Mouse (Mus musculus): ENCODE data around the gene St6galnac4. TPM values are rescaled to one million over a fixed set of nuclear protein-coding genes. Genes with fewer than 3 reads are reported as not detected.
A peak's percentile ranks its signal among the peaks of the same experiment; 100 is the strongest.

St6galnac4 gene
- total RNA-seq, 2 experiments from 2014 or later: 33.1 to 38.7 TPM

DNA sequence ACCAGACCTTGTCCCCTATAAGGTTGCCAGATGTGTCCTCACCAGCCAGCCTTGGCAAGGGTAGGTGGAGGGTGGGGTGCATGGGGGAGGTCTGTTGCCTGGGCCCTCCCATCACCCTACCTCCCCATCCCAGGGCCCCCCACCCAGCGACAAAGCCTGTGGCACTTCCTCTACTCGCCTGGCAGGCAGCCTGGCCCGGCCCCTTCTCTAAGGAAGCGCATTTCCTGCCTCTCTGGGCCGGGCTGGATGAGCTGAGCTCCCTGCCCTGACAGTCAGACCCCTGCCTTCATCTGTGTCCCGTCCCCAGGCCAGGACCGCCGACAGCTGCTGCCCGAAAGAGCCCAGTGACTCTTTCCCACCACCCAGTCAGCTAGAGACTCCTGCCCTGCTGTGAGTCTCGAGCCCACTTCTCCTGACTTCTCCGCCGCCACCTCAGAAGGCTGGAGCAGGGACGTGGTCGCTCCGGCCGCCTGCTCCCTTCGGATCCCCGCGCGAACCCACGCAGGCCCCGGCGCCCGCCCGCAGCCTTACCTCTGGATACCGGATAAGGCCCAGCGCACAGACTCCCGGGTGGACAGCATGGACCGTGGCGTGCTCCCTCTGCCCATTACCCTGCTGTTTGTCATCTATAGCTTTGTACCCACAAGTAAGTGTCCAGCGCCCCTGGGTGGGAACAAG, 59.6 kb downstream of the St6galnac4 start, which contains the start of gene Eng:
Gene Eng (plus strand): TSS at position 217 of the 678 bp plus-strand sequence.
- ATAC-seq (replicated peaks; ENCODE audit: poor library complexity): peak; percentile 69

DNA sequence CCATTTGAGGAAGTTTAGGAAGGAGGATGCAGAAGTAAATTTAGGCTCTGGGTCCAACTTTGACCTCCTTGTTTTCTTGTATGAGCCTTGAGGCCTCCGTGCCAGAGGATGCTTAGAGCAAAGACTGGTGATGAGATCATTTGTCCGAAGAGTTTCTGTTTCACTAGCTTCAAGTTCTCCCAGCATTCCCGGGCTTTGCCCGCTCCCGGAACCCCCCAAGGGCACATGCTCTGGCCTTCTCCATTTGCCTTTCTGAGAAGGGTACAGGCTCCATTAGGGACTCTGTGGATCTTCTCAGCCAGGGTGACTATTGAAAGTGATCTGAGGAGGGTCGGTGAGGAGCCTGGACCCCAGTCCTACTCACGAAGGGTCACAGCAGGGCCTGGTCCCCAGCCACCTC, 60.5 kb downstream of the St6galnac4 start:
- ATAC-seq (replicated peaks; ENCODE audit: poor library complexity): no peak

Other genes with a start within 250 kb of the St6galnac4 start
- gene Ciz1, start 234.8 kb upstream of the St6galnac4 start, total RNA-seq (2015): 59.9 and 69.0 TPM in 2 replicates
- gene Ciz1, start 234.8 kb upstream of the St6galnac4 start, total RNA-seq (2017): 46.6 and 55.3 TPM in 2 replicates
- not detected in 2 replicates for gene Dnm1, start 233.8 kb upstream of the St6galnac4 start, total RNA-seq (2015)
- not detected in 2 replicates for gene Dnm1, start 233.8 kb upstream of the St6galnac4 start, total RNA-seq (2017)
- 15.3 and 18.1 TPM in 2 replicates for gene 1110008P14Rik, start 205.2 kb upstream of the St6galnac4 start, total RNA-seq (2015)
- gene 1110008P14Rik, start 205.2 kb upstream of the St6galnac4 start, total RNA-seq (2017): 8.0 and 15.4 TPM in 2 replicates
- 437 and 498 TPM in 2 replicates for gene Lcn2, start 198.8 kb upstream of the St6galnac4 start, total RNA-seq (2015)
- gene Lcn2, start 198.8 kb upstream of the St6galnac4 start, total RNA-seq (2017): 53.7 and 107 TPM in 2 replicates
- gene Ptges2, start 191.2 kb upstream of the St6galnac4 start, total RNA-seq (2015): 6.3 and 12.1 TPM in 2 replicates
- gene Ptges2, start 191.2 kb upstream of the St6galnac4 start, total RNA-seq (2017): 9.5 and 10.6 TPM in 2 replicates
- 1.5 and 1.9 TPM in 2 replicates for gene Naif1, start 136.6 kb upstream of the St6galnac4 start, total RNA-seq (2015)
- 3.5 TPM in 2 replicates for gene Naif1, start 136.6 kb upstream of the St6galnac4 start, total RNA-seq (2017)
- gene Slc25a25, start 135.7 kb upstream of the St6galnac4 start, total RNA-seq (2015): 5.2 and 6.4 TPM in 2 replicates
- 10.7 and 11.5 TPM in 2 replicates for gene Slc25a25, start 135.7 kb upstream of the St6galnac4 start, total RNA-seq (2017)
- 1.9 and 2.9 TPM in 2 replicates for gene Fam102a, start 51.8 kb upstream of the St6galnac4 start, total RNA-seq (2015)
- 1.9 and 2.2 TPM in 2 replicates for gene Fam102a, start 51.8 kb upstream of the St6galnac4 start, total RNA-seq (2017)
- 76.6 and 87.2 TPM in 2 replicates for gene Dpm2, start 16.2 kb upstream of the St6galnac4 start, total RNA-seq (2015)
- 26.5 and 32.3 TPM in 2 replicates for gene Dpm2, start 16.2 kb upstream of the St6galnac4 start, total RNA-seq (2017)
- gene Pip5kl1, start 12.3 kb upstream of the St6galnac4 start, total RNA-seq (2015): not detected in 2 replicates
- not detected in 2 replicates for gene Pip5kl1, start 12.3 kb upstream of the St6galnac4 start, total RNA-seq (2017)
- not detected in 2 replicates for gene 9430097D07Rik, start 11.4 kb upstream of the St6galnac4 start, total RNA-seq (2015)
- not detected in 2 replicates for gene 9430097D07Rik, start 11.4 kb upstream of the St6galnac4 start, total RNA-seq (2017)
- gene St6galnac6, start 12.6 kb downstream of the St6galnac4 start, total RNA-seq (2015): 7.9 and 9.4 TPM in 2 replicates
- 19.0 and 24.4 TPM in 2 replicates for gene St6galnac6, start 12.6 kb downstream of the St6galnac4 start, total RNA-seq (2017)
- gene Ak1, start 34.7 kb downstream of the St6galnac4 start, total RNA-seq (2015): 0.12 and 1.8 TPM in 2 replicates
- 0.12 and 0.14 TPM in 2 replicates for gene Ak1, start 34.7 kb downstream of the St6galnac4 start, total RNA-seq (2017)
- gene Eng, start 59.5 kb downstream of the St6galnac4 start, total RNA-seq (2015): 14.7 and 15.5 TPM in 2 replicates
- 6.9 and 8.5 TPM in 2 replicates for gene Eng, start 59.5 kb downstream of the St6galnac4 start, total RNA-seq (2017)
- gene Fpgs, start 117.0 kb downstream of the St6galnac4 start, total RNA-seq (2015): 18.0 and 19.1 TPM in 2 replicates
- gene Fpgs, start 117.0 kb downstream of the St6galnac4 start, total RNA-seq (2017): 20.7 and 27.4 TPM in 2 replicates
- 63.4 and 79.2 TPM in 2 replicates for gene Cdk9, start 126.0 kb downstream of the St6galnac4 start, total RNA-seq (2015)
- 39.3 and 42.5 TPM in 2 replicates for gene Cdk9, start 126.0 kb downstream of the St6galnac4 start, total RNA-seq (2017)
- 18.2 and 19.9 TPM in 2 replicates for gene Sh2d3c, start 134.0 kb downstream of the St6galnac4 start, total RNA-seq (2015)
- gene Sh2d3c, start 134.0 kb downstream of the St6galnac4 start, total RNA-seq (2017): 10.3 and 10.7 TPM in 2 replicates
- not detected in 2 replicates for gene 6330409D20Rik, start 153.9 kb downstream of the St6galnac4 start, total RNA-seq (2015)
- gene 6330409D20Rik, start 153.9 kb downstream of the St6galnac4 start, total RNA-seq (2017): not detected in 2 replicates
- 25.1 and 26.7 TPM in 2 replicates for gene Tor2a, start 170.1 kb downstream of the St6galnac4 start, total RNA-seq (2015)
- 16.2 and 24.5 TPM in 2 replicates for gene Tor2a, start 170.1 kb downstream of the St6galnac4 start, total RNA-seq (2017)
- 0.12 TPM in 1 of 2 replicates, not detected in the other for gene Ttc16, start 188.5 kb downstream of the St6galnac4 start, total RNA-seq (2015)
- 0.41 TPM in 1 of 2 replicates, not detected in the other for gene Ttc16, start 188.5 kb downstream of the St6galnac4 start, total RNA-seq (2017)
- gene Ptrh1, start 188.7 kb downstream of the St6galnac4 start, total RNA-seq (2015): 2.7 and 2.9 TPM in 2 replicates
- 1.4 TPM in 2 replicates for gene Ptrh1, start 188.7 kb downstream of the St6galnac4 start, total RNA-seq (2017)
- not detected in 2 replicates for gene Cfap157, start 197.3 kb downstream of the St6galnac4 start, total RNA-seq (2015)
- gene Cfap157, start 197.3 kb downstream of the St6galnac4 start, total RNA-seq (2017): not detected in 2 replicates

All from megakaryocyte progenitor cell, adult 5-6 weeks (primary cell).